Mouse (Mus musculus) CD4-positive, CD25-positive, alpha-beta regulatory T cell, adult 9 weeks (primary cell): Measurements from ENCODE around the gene Pck1. TPM values are rescaled to one million over a fixed set of nuclear protein-coding genes. Genes with fewer than 3 reads are reported as not detected.

Source experiments
- polyA plus RNA-seq: library from polyadenylated mRNA; unstranded; fragments of 100-300 nt; shearing (Covaris generic); gene quantifications from one replicate; pipeline ENCODE4 v1.2.1, GENCODE M21; 2017

The Pck1 gene
- not detected for polyA plus RNA-seq

GRCm38 (mm10) chr2:173152436-173153151 is at the start of gene Pck1:
Pck1 (plus strand) TSS chr2:173153048.

GRCm38 (mm10) chr2:173119023-173119944 is 33.6 kb upstream of the Pck1 start, which contains the start of gene Ctcfl:
Ctcfl (minus strand) TSS chr2:173119525.

Other genes starting within 250 kb of the Pck1 start
- 9.6 TPM for gene Bmp7, start 212.7 kb upstream of the Pck1 start, polyA plus RNA-seq
- gene Spo11, start 175.3 kb upstream of the Pck1 start, polyA plus RNA-seq = 8.0 TPM
- gene Rae1, start 152.9 kb upstream of the Pck1 start, polyA plus RNA-seq = 46.9 TPM
- 31.5 TPM for gene Rbm38, start 132.6 kb upstream of the Pck1 start, polyA plus RNA-seq
- not detected for gene Ctcfl, start 33.5 kb upstream of the Pck1 start, polyA plus RNA-seq
- 234 TPM for gene Zbp1, start 65.9 kb downstream of the Pck1 start, polyA plus RNA-seq
- gene Pmepa1, start 123.5 kb downstream of the Pck1 start, polyA plus RNA-seq = 3.8 TPM